Mouse (Mus musculus) kidney, embryonic 15.5 days (tissue): Measurements from ENCODE around the gene Vamp8. TPM values are rescaled to one million over a fixed set of nuclear protein-coding genes. Genes with fewer than 3 reads are reported as not detected.
A peak's percentile ranks its signal among the peaks of the same experiment; 100 is the strongest.

Source experiments
- ATAC-seq: fragments of 200-750 bp; cut with Nextera tagmentation; replicated peaks from 2 replicates; pipeline ENCODE4 v1.8.0; 2017; ENCODE audit warnings: moderate TSS enrichment; ENCODE audit not compliant: low FRiP score
- H3K27ac ChIP-seq: fragments of 300-500 bp; sonication (generic); 2 replicates; pipeline ENCODE4 v1.5.1; 2015; ENCODE audit warnings: mild to moderate bottlenecking, inconsistent platforms
- H3K27me3 ChIP-seq: fragments of 300-500 bp; sonication (generic); 2 replicates; pipeline ENCODE4 v1.6.1; 2015; ENCODE audit warnings: inconsistent platforms
- H3K36me3 ChIP-seq: fragments of 300-500 bp; sonication (generic); 2 replicates; pipeline ENCODE4 v1.6.1; 2015; ENCODE audit warnings: inconsistent platforms
- H3K4me1 ChIP-seq: fragments of 300-500 bp; sonication (generic); 2 replicates; pipeline ENCODE4 v1.6.1; 2015; ENCODE audit warnings: inconsistent platforms
- H3K4me2 ChIP-seq: fragments of 300-500 bp; sonication (generic); 2 replicates; pipeline ENCODE4 v1.6.1; 2015; ENCODE audit warnings: moderate library complexity, mild to moderate bottlenecking, inconsistent platforms
- H3K4me3 ChIP-seq: fragments of 300-500 bp; sonication (generic); replicated peaks from 2 replicates; pipeline ENCODE4 v1.5.1; 2015; ENCODE audit warnings: mild to moderate bottlenecking, inconsistent platforms
- H3K9ac ChIP-seq: fragments of 300-500 bp; sonication (generic); 2 replicates; pipeline ENCODE4 v1.6.1; 2015; ENCODE audit warnings: mild to moderate bottlenecking, inconsistent platforms
- H3K9me3 ChIP-seq: fragments of 300-500 bp; sonication (generic); replicated peaks from 2 replicates; pipeline ENCODE4 v1.6.1; 2016; ENCODE audit warnings: inconsistent platforms
- WGBS: fragments of 180-500 bp; shearing (Covaris S2); methylation state at CpG from one replicate; pipeline ENCODE4 v1.1.7; 2015; ENCODE audit warnings: mixed read lengths; 5-methylcytosine and 5-hydroxymethylcytosine counted together
- polyA plus RNA-seq: library from polyadenylated mRNA; unstranded; fragments of >200 nt; fragmentation: Nextera tagmentation; extraction: Ambion mirVana; gene quantifications from 2 replicates; pipeline ENCODE4 v1.2.1, GENCODE M21; 2015

Vamp8 gene
- polyA plus RNA-seq, 1 experiment from 2014 or later, result 146 TPM

DNA sequence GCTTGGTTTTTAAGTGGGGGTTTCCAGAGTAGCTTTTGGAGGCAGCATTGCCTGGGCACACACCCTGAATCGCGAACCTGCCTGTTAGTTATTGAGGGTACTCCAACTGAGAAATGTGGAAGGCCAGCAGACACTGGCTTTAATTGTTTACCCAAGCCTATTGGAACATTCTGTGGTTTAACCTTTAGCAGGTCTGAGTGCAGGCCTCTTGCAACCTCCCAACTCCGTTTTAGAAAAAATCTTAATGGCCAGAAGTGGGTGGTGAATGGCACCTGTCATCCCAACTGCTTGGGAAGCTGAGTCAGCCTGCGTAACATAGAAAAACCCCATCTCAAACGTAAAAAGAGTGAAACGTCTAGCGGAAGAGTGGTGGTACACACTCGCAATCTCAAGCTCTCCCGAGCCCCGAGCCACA, 6.3 kb upstream of the Vamp8 start:
- Histone ChIP-seq H3K27me3 (no peaks in the 10 kb centered on the region), H3K27ac (no peak overlapping the region), H3K36me3 (no peaks in the 10 kb centered on the region), H3K4me3 (no peak overlapping the region), H3K9me3 (no peaks in the 10 kb centered on the region), H3K9ac (no peak overlapping the region), H3K4me1 (peaks cover 5% of the 10 kb centered on the region; the same call in 1 of the 2 replicates), H3K4me2 (no peak overlapping the region)
- no peak for ATAC-seq
- 79% methylated on average over 10 of the region's 10 CpGs for WGBS

- 94% methylated on average over 5 of the region's 5 CpGs for WGBS
- no peak for ATAC-seq
These were observed 1.8 kb upstream of the Vamp8 start for GRCm38 (mm10) chr6:72392341-72392740.

DNA sequence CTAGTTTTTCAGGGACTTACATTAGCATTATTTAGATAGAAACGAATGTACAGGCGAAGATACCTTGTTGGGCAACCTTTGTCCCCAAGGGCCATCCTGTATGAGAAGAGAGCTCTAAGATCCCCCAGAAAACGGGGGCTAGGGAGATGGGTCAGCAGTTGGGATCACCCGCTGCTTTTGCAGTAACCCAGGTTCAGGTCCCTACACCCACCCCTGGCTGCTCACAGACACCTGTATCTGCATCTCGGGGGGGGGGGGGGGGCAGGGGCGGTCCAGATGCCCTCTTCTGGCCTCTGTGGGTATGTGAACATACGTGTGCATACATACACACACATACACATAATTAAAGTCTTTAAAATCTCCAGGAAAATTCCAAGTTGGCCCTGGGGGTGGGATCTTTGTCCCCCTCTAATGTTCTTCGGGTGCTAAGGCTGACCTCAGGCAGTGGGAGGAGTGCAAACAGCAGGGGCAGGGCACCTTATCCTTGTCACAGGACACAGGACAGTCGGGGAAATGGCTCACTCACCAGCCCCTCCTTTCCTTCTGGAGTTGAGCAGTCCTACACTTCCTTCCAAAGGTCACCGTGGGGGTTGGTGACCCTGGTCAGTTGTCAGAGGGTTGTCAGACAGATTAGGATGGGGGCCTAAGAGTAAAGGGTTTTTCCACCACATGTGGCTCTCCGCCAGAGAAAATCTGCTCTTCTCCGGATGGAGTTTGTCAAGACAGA, 455 bp upstream of the Vamp8 start:
- H3K27me3 ChIP-seq, result no peaks in the 10 kb centered on the region
- H3K4me1 ChIP-seq, result peaks cover 43% of the 10 kb centered on the region
- peaks cover 15% of the 10 kb centered on the region for H3K36me3 ChIP-seq
- H3K4me3 ChIP-seq, result peak overlapping the region; percentile 51
- peak overlapping the region; percentile 67 for H3K9ac ChIP-seq
- 8% methylated on average over 12 of the region's 12 CpGs for WGBS
- H3K27ac ChIP-seq, result peak overlapping the region; percentile 96
- H3K4me2 ChIP-seq, result peak overlapping the region; percentile 65
- no peaks in the 10 kb centered on the region for H3K9me3 ChIP-seq
- peak; percentile 87 for ATAC-seq

More at GRCm38 (mm10) chr6:72392341-72392740, 1.8 kb upstream of the Vamp8 start:
- Histone ChIP-seq H3K27ac (peak overlapping the region; percentile 96), H3K4me1 (peaks cover 43% of the 10 kb centered on the region), H3K9me3 (no peaks in the 10 kb centered on the region), H3K27me3 (no peaks in the 10 kb centered on the region), H3K36me3 (peaks cover 6% of the 10 kb centered on the region; the same call in 1 of the 2 replicates), H3K9ac (no peak overlapping the region), H3K4me2 (no peak overlapping the region), H3K4me3 (no peak overlapping the region)

- no peaks in the 10 kb centered on the region for H3K9me3 ChIP-seq
- peak overlapping the region; percentile 96 for H3K27ac ChIP-seq
- peak overlapping the region; percentile 51 for H3K4me3 ChIP-seq
- peaks cover 30% of the 10 kb centered on the region for H3K36me3 ChIP-seq
- H3K4me2 ChIP-seq, result peak overlapping the region; percentile 65
- H3K9ac ChIP-seq, result peak overlapping the region; percentile 67
- ATAC-seq, result peak; percentile 59
- WGBS, result 16% methylated on average over 13 of the region's 13 CpGs
- peaks cover 43% of the 10 kb centered on the region for H3K4me1 ChIP-seq
- no peaks in the 10 kb centered on the region for H3K27me3 ChIP-seq
These were observed 997 bp downstream of the Vamp8 start for GRCm38 (mm10) chr6:72389471-72389940.

DNA sequence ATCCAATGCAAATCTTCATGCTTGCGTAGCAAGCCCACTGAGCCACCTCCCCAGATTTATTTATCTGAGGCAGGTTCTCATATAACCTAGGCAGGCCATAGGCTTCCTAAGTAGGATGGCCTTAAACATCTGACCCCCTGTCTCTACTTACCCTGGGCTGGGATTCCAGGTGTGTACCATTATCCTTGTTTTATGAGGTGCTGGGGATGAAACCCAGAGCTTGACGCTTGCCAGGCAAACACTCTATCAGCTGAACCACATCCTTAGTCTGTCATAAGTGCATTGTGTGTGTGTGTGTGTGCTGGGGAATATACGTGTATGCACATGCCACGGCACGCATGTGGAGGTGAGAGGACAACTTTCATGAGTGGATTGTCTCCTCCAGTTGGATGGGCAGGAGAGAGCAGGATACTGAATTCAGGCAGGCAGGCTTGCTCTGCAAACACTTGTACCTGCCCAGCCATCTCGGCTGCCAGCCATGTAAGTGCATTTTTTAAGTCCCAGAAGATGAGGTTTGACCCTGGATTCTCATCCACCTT, 1.6 kb downstream of the Vamp8 start:
- H3K27ac ChIP-seq, result peak overlapping the region; percentile 96; the same call in 1 of the 2 replicates
- ATAC-seq, result no peak
- peak overlapping the region; percentile 65 for H3K4me2 ChIP-seq
- peak overlapping the region; percentile 67; the same call in 1 of the 2 replicates for H3K9ac ChIP-seq
- peak overlapping the region; percentile 51 for H3K4me3 ChIP-seq
- no peaks in the 10 kb centered on the region for H3K9me3 ChIP-seq
- peaks cover 43% of the 10 kb centered on the region for H3K4me1 ChIP-seq
- peaks cover 36% of the 10 kb centered on the region for H3K36me3 ChIP-seq
- no peaks in the 10 kb centered on the region for H3K27me3 ChIP-seq
- 75% methylated on average over 6 of the region's 6 CpGs for WGBS

- H3K4me2 ChIP-seq, result peak overlapping the region; percentile 65; the same call in 1 of the 2 replicates
These were observed 2.2 kb downstream of the Vamp8 start for GRCm38 (mm10) chr6:72388266-72388665.

DNA sequence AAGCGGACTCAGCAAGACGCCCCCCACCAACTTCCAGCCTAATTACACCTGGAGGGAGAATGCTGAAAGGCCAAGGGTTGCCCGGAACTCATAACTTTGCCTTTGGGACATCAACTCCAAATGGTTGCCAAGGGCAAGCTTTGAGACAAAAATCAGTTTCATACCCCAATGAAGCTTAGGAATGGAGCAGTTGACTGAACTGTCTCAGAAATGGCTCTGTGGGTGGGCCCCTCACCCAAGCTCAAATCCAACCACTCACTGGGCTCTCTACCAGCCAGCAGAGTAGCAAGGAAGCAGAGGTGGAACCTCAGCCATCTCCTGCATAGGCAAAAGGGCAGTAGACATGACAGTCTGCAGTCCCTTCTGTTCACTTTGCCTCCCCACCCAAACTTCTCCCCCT, 2.7 kb downstream of the Vamp8 start:
- 0 out of 2 replicates have a peak overlapping the region, but pooled peaks have one; percentile 3 for H3K4me3 ChIP-seq
- 68% methylated on average over 3 of the region's 3 CpGs for WGBS
- no peak for ATAC-seq
- H3K36me3 ChIP-seq, result peaks cover 37% of the 10 kb centered on the region
- H3K4me2 ChIP-seq, result 0 out of 2 replicates have a peak overlapping the region, but pooled peaks have one; percentile 65
- no peak overlapping the region for H3K9ac ChIP-seq
- H3K9me3 ChIP-seq, result no peaks in the 10 kb centered on the region
- H3K4me1 ChIP-seq, result peaks cover 43% of the 10 kb centered on the region
- H3K27me3 ChIP-seq, result no peaks in the 10 kb centered on the region
- 0 out of 2 replicates have a peak overlapping the region, but pooled peaks have one; percentile 32 for H3K27ac ChIP-seq

More at GRCm38 (mm10) chr6:72388266-72388665, 2.2 kb downstream of the Vamp8 start:
- WGBS, result 53% methylated on average over 10 of the region's 10 CpGs
- Histone ChIP-seq H3K36me3 (peaks cover 37% of the 10 kb centered on the region), H3K4me3 (0 out of 2 replicates have a peak overlapping the region, but pooled peaks have one; percentile 3), H3K27ac (no peak overlapping the region), H3K9me3 (no peaks in the 10 kb centered on the region), H3K4me1 (peaks cover 43% of the 10 kb centered on the region), H3K27me3 (no peaks in the 10 kb centered on the region), H3K9ac (no peak overlapping the region)
- ATAC-seq, result no peak

DNA sequence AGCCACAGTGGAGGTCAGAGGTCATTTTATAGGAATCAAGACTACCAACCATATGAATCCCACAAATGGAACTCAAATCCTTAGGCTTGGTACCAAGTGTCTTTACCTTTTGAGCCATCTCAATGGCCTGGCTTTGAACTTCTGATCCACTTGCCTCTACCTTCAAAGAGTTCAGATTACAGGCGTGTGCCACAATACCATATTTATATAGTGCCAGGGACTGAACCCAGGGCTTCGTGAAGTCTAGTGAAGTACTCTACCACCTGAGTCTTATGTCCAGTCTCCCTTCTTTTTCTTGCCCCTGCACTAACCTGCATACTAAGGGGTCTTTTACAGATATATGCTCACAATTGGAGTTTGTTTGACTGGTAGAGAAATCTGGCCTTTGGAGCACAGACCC, 3.9 kb downstream of the Vamp8 start:
- peaks cover 39% of the 10 kb centered on the region for H3K4me1 ChIP-seq
- no peak overlapping the region for H3K4me3 ChIP-seq
- no peak overlapping the region for H3K27ac ChIP-seq
- no peaks in the 10 kb centered on the region for H3K27me3 ChIP-seq
- 88% methylated on average over 2 of the region's 2 CpGs for WGBS
- ATAC-seq, result no peak
- H3K4me2 ChIP-seq, result no peak overlapping the region
- no peaks in the 10 kb centered on the region for H3K9me3 ChIP-seq
- no peak overlapping the region for H3K9ac ChIP-seq
- peaks cover 37% of the 10 kb centered on the region for H3K36me3 ChIP-seq

DNA sequence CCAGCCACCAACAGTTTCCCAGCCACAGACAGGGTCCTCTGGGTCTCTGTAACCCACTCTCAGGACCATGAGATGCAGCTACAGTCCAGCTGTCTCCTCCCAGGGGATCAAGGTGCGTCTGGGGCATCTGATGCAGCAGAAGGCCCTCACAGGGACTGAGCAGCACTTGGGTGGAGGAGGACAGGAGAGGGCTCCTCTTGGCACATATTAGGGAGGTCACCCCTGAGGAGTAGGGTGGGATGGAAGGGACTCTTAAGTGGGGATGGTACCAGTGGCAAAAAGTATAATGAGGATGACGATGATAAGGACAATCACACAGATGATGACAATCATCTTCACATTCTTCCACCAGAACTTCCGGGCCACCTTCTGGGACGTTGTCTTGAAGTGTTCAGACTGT, 5.2 kb downstream of the Vamp8 start:
- Histone ChIP-seq H3K4me1 (peaks cover 31% of the 10 kb centered on the region), H3K4me3 (no peak overlapping the region), H3K9ac (no peak overlapping the region), H3K27me3 (no peaks in the 10 kb centered on the region), H3K36me3 (peaks cover 37% of the 10 kb centered on the region), H3K4me2 (no peak overlapping the region), H3K27ac (no peak overlapping the region), H3K9me3 (no peaks in the 10 kb centered on the region)
- no peak for ATAC-seq
- 88% methylated on average over 4 of the region's 4 CpGs for WGBS

DNA sequence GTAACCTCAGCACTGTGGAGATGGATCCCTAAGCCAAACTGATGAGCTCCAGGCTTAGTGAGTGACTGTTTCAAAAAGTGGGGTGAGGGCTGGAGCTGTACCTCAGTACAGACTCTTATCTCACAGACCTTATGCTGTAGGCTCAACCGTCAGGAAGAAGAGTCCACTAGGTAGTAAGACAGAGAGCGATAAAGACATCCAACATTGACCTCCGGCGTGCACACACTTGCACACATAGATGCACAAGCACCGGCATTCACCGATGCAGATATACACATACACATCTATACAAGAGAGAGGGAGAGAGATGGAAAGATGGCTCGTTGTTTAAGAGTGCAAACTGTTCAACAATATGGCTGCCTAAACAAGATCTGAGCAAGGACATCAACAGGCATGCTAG, 6.6 kb downstream of the Vamp8 start:
- H3K4me2 ChIP-seq, result no peak overlapping the region
- peaks cover 12% of the 10 kb centered on the region for H3K27me3 ChIP-seq
- H3K27ac ChIP-seq, result no peak overlapping the region
- H3K9ac ChIP-seq, result no peak overlapping the region
- ATAC-seq, result no peak
- H3K4me3 ChIP-seq, result no peak overlapping the region
- peaks cover 37% of the 10 kb centered on the region for H3K36me3 ChIP-seq
- no peaks in the 10 kb centered on the region for H3K9me3 ChIP-seq
- WGBS, result 95% methylated on average over 7 of the region's 7 CpGs
- peaks cover 25% of the 10 kb centered on the region for H3K4me1 ChIP-seq

GRCm38 (mm10) chr6:72383142-72383820, 7.2 kb downstream of the Vamp8 start:
- ATAC-seq, result no peak
- 88% methylated on average over 6 of the region's 6 CpGs for WGBS

GRCm38 (mm10) chr6:72382494-72382893, 8.0 kb downstream of the Vamp8 start:
- Histone ChIP-seq H3K27ac (no peak overlapping the region), H3K4me1 (peaks cover 11% of the 10 kb centered on the region), H3K4me3 (no peak overlapping the region), H3K9ac (no peak overlapping the region), H3K27me3 (peaks cover 15% of the 10 kb centered on the region), H3K36me3 (peaks cover 32% of the 10 kb centered on the region), H3K4me2 (no peak overlapping the region), H3K9me3 (no peaks in the 10 kb centered on the region)
- 82% methylated on average over 6 of the region's 6 CpGs for WGBS
- ATAC-seq, result no peak

More at GRCm38 (mm10) chr6:72383142-72383820, 7.2 kb downstream of the Vamp8 start:
- Histone ChIP-seq H3K36me3 (peaks cover 37% of the 10 kb centered on the region), H3K4me2 (no peak overlapping the region), H3K4me1 (peaks cover 19% of the 10 kb centered on the region), H3K4me3 (no peak overlapping the region), H3K27ac (no peak overlapping the region), H3K9me3 (no peaks in the 10 kb centered on the region), H3K27me3 (peaks cover 15% of the 10 kb centered on the region), H3K9ac (no peak overlapping the region)
